Mouse (Mus musculus): ENCODE results near the gene G0s2. TPM values are rescaled to one million over a fixed set of nuclear protein-coding genes. Genes with fewer than 3 reads are reported as not detected.

Gene G0s2
- 15.1 and 28.7 TPM in 2 replicates for polyA plus RNA-seq (2012; ENCODE audit: low replicate concordance)

GRCm38 (mm10) chr1:193272916-193273601, at the start of gene G0s2:
G0s2 (minus strand) TSS chr1:193273217.

GRCm38 (mm10) chr1:193263955-193264598, 8.9 kb downstream of the G0s2 start, which contains the start of gene Hsd11b1:
Hsd11b1 (minus strand) TSS chr1:193264075.

Other genes starting within 250 kb of the G0s2 start
- not detected in 2 replicates for gene Syt14, start 237.4 kb downstream of the G0s2 start, polyA plus RNA-seq (2012; ENCODE audit: low replicate concordance)
- gene Diexf, start 142.9 kb downstream of the G0s2 start, polyA plus RNA-seq (2012; ENCODE audit: low replicate concordance) = 1.9 and 2.6 TPM in 2 replicates
- gene Irf6, start 120.1 kb downstream of the G0s2 start, polyA plus RNA-seq (2012; ENCODE audit: low replicate concordance) = 0.74 and 0.90 TPM in 2 replicates
- 0.83 and 1.4 TPM in 2 replicates for gene A130010J15Rik, start 105.2 kb downstream of the G0s2 start, polyA plus RNA-seq (2012; ENCODE audit: low replicate concordance)
- 215 TPM in 2 replicates for gene Traf3ip3, start 71.5 kb downstream of the G0s2 start, polyA plus RNA-seq (2012; ENCODE audit: low replicate concordance)
- 0.04 and 0.73 TPM in 2 replicates for gene Lamb3, start 65.5 kb downstream of the G0s2 start, polyA plus RNA-seq (2012; ENCODE audit: low replicate concordance)
- gene Hsd11b1, start 9.1 kb downstream of the G0s2 start, polyA plus RNA-seq (2012; ENCODE audit: low replicate concordance) = 3.3 and 3.4 TPM in 2 replicates
- gene Camk1g, start 97.1 kb upstream of the G0s2 start, polyA plus RNA-seq (2012; ENCODE audit: low replicate concordance) = not detected in 2 replicates